Mouse (Mus musculus) heart, postnatal 36 days (tissue): Measurements from ENCODE around the gene Lin28b. TPM values are rescaled to one million over a fixed set of nuclear protein-coding genes. Genes with fewer than 3 reads are reported as not detected.

ENCODE experiments used
- DNase-seq, 2 experiments: peaks; one replicate each; pipeline ENCODE4 v3.0.0; 2021 to 2022
- intact Hi-C: fragments of 180-260 bp; cut with DNase I; formaldehyde crosslinking; loops from one replicate; pipeline ENCODE4 v1.15.1; 2025
- total RNA-seq, 2 experiments: library from RNA; stranded (reverse); gene quantifications; 2 replicates each; pipeline ENCODE4 v1.2.3; 2021

Gene Lin28b
- total RNA-seq, 2 experiments from 2014 or later, result 0.16 to 0.17 TPM

DNA sequence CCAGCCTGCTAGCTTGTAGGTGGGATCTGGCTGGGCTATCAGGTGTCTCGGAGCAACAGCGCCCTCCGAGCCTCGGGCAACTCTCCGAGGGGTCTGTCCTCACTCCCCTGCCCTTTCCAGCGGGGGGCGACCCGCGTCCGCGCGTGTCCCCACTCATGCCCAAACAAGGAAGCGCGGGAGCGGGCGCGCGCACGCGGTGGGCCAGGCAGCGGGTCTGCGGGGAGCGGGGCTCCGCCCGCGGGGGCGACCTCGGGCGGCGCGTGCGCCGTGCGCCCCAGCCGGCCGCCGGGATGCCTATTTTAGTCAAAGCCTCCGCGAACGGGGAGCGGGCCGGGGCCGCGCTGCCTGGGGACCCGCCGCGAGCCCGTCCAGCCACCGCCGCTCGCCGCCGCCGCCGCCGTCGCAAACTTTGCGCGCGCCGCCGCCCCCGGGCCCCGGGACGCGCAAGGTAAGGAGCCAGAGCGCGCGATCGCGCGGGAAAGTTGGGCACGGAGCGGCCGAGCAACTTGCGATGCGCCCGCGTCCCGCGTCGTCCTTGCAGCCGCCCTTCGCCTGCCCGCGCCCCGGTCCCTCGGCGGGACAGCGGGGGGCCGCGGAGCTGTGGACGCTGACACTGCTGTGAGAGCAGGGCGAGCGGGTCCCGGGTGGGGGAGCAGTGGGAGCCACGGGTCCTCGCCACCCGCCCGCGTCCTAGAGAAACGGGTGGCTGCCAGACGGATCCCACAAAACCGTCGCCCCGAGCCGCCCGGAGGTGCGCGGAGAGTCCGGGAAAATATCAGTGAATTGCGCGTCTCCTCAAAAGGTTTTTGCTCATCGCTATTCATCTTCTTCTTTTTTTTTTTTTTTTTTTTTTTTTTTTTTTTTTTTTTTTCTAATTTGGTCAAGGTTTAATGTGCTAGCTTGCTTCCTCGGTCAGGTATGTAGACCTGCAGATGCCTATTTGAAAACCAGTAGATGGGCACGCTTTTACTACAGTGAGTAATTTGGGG lies 150.5 kb downstream of the Lin28b start, which contains the start of gene Bves:
TSS of gene Bves (plus strand) at position 339 of the 989 bp plus-strand sequence.
- DNase-seq, result peak; percentile 29 to 56
- intact Hi-C loops, result loop anchor here (5.0 kb wide), 1 partner anchor 48 kb away; no protein-coding TSS in a partner anchor

DNA sequence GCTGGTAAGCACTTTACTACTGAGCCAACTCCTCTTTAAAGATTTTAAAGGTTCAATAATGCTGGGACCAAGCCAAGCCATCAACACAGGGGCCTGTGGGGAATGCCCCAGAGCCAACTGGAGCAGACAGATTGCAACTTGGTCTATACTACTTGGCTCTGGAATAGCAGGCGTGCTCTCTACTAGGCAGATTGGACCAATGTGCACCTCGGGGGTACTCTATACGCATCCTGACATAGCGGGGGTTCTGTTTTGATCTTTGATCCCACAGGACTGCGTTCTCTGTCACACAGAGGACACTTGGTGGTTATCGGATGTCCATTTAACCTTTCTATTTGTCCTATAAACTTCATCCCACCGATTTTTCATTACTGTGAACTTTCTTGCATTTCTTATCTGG lies 151.3 kb downstream of the Lin28b start:
- no peak for DNase-seq
- intact Hi-C loops, result loop anchor here (5.0 kb wide), 1 partner anchor 48 kb away; no protein-coding TSS in a partner anchor

DNA sequence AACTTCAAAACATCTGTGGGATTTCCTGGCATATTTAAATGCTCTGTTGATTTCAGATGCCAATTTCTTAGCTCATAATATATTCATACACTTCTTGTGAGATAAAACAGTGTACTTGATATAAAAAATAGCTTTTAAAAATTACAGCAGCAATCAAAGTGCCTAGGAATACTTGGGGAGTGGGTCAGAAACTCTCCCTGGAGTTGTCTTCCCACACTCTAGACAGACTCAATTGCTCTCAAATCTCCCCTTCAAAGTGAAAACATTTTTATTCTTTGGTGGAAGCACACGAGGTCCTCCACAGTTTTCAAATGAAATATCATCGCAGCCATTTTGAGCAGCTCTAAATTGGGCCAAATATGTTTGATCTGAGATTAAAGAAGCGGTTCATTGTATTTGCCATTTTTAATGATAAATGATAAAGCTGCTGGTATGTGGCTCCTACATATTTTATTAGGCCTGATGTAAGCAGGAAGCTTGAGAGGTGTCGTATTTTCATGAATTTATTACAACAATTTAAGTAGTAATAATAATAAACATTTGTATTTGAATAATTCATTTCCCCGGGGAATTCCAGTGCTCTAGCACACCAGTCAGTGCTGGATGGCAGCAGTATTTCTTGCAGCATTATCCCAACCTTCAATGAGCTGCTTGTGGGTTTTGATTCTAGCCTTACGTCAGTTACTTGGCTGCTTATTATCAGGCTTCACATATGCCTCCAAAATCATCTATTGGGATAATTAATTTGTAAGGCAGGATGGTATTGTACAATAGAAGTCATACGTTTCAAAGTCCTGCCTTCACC lies 157.8 kb downstream of the Lin28b start:
- intact Hi-C loops, result no loop called here
- no peak for DNase-seq

Other genes with a start within 250 kb of the Lin28b start
- 10 to 100 TPM; 34.9 to 35.6 TPM for gene Bves, start 150.6 kb downstream of the Lin28b start, total RNA-seq
- gene Hace1, start 91.4 kb upstream of the Lin28b start, total RNA-seq, result 1 to 10 TPM; 6.7 to 8.3 TPM